Comparison of ENCODE assay signal across 8 mouse cellular contexts in the genomic region with DNA sequence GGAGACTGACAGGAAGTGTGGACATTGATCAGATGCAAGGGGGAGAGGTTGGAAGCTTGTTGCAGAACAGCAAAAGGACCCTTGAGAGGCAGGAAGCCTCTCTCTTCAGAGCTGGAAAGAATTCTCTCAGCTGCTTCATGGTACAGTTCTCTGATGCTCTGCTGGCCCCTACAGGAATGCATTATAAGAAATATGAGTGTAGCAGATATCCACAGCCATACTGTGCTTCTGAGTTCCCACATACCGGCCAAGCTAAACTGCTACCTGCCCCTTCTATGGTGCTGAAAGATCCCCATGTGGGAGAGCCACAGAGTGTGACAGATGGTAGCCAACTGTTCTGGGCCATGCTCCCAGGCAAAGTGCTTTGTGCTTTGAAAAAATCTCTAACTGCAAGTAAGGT.
DNase-seq lines count a peak whose midpoint lies in the region; ATAC-seq and TF ChIP-seq lines count a peak whose summit lies in the region.

No protein-coding gene starts in this region.

- H3K4me1 ChIP-seq in lung, embryonic 15.5 days: peaks cover 39% of the 10 kb centered on the region
- no peaks in the 10 kb centered on the region; the same call in 1 of the 2 replicates for H3K4me1 ChIP-seq in lung, adult 2 months (ENCODE audit: control insufficient read depth, insufficient read depth, low read length)
- peaks cover 10% of the 10 kb centered on the region for H3K4me1 ChIP-seq in heart, embryonic 16.5 days (ENCODE audit: control insufficient read depth, insufficient read depth, low read length)

- DNase-seq in lung, adult 2 months: no peak
- peak; percentile 81 to 90 for DNase-seq in cerebellum, adult 18-20 months
- peak; percentile 52 to 60 for DNase-seq in layer of hippocampus, postnatal 36 days
- DNase-seq in neural tube, embryonic 10.5 days (ENCODE audit: extremely low spot score, low spot score): peak; percentile 33
- no peak for DNase-seq in gastrocnemius, postnatal 4 days (ENCODE audit: low spot score in 2 of 2)

- no peaks in the 10 kb centered on the region for H3K36me3 ChIP-seq in lung, embryonic 15.5 days
- no peaks in the 10 kb centered on the region for H3K36me3 ChIP-seq in heart, embryonic 16.5 days (ENCODE audit: control insufficient read depth, insufficient read depth)

- no peaks in the 10 kb centered on the region for H3K9me3 ChIP-seq in lung, embryonic 15.5 days
- no peaks in the 10 kb centered on the region for H3K9me3 ChIP-seq in heart, embryonic 16.5 days (replicated peaks; ENCODE audit: control insufficient read depth, low read length)

- TF ChIP-seq POLR2A in lung, adult 2 months (IDR thresholded peaks at IDR 0.05; ENCODE audit: borderline replicate concordance, extremely low read depth, low read depth, low read length): no peak

- H3K4me3 ChIP-seq in lung, embryonic 15.5 days: no peak overlapping the region
- H3K4me3 ChIP-seq in lung, adult 2 months (replicated peaks; ENCODE audit: extremely low read depth, low read depth, low read length): no peak overlapping the region
- H3K4me3 ChIP-seq in heart, embryonic 16.5 days (ENCODE audit: low read length): no peak overlapping the region

- ATAC-seq in lung, embryonic 15.5 days (ENCODE audit: borderline replicate concordance, extremely low read depth, low FRiP score, low TSS enrichment): peak; percentile 82
- ATAC-seq in heart, embryonic 16.5 days (replicated peaks; ENCODE audit: extremely low read depth, insufficient read depth, low FRiP score): peak; percentile 80; the same call in 1 of the 2 replicates
- no peak for ATAC-seq in megakaryocyte, adult 5-6 weeks (ENCODE audit: poor library complexity, severe bottlenecking)

- no peaks in the 10 kb centered on the region for H3K27me3 ChIP-seq in lung, embryonic 15.5 days
- no peaks in the 10 kb centered on the region for H3K27me3 ChIP-seq in heart, embryonic 16.5 days (ENCODE audit: control insufficient read depth, insufficient read depth, low read length)

- no peak overlapping the region for H3K9ac ChIP-seq in lung, embryonic 15.5 days
- no peak overlapping the region for H3K9ac ChIP-seq in heart, embryonic 16.5 days (ENCODE audit: low read length)

- peak overlapping the region; percentile 73 for H3K27ac ChIP-seq in lung, embryonic 15.5 days
- no peak overlapping the region for H3K27ac ChIP-seq in heart, embryonic 16.5 days (ENCODE audit: low read length)

- TF ChIP-seq CTCF in lung, adult 2 months (IDR thresholded peaks at IDR 0.05; ENCODE audit: insufficient read depth, low read length): no peak

- WGBS in lung, embryonic 15.5 days: 8% methylated on average over 1 of the region's 1 CpGs
- 34% methylated on average over 1 of the region's 1 CpGs for WGBS in lung, adult 2 months
- 13% methylated on average over 1 of the region's 1 CpGs for WGBS in heart, embryonic 16.5 days

- no peak overlapping the region for H3K4me2 ChIP-seq in lung, embryonic 15.5 days
- H3K4me2 ChIP-seq in heart, embryonic 16.5 days (ENCODE audit: low read depth, low read length): no peak overlapping the region

Comparison
In these comparisons a context has a peak if more than half of its experiments do, and no peak if none do; other contexts are left out.
1. DNase-seq: peak in cerebellum, adult 18-20 months (2 of 2), layer of hippocampus, postnatal 36 days (2 of 2) and neural tube, embryonic 10.5 days (single experiment); none in lung, adult 2 months (single experiment) and gastrocnemius, postnatal 4 days (0 of 2).